Mouse (Mus musculus) liver, embryonic 12.5 days (tissue): Measurements from ENCODE around the gene Dmbx1. TPM values are rescaled to one million over a fixed set of nuclear protein-coding genes. Genes with fewer than 3 reads are reported as not detected.

Experiments used
- ATAC-seq: fragments of 200-750 bp; cut with Nextera tagmentation; 2 replicates; pipeline ENCODE4 v1.8.0; 2017; ENCODE audit warnings: moderate number of reproducible peaks, mild to moderate bottlenecking, moderate library complexity
- H3K27ac ChIP-seq: fragments of 300-500 bp; sonication (generic); 2 replicates; pipeline ENCODE4 v1.5.1; 2016; ENCODE audit warnings: mild to moderate bottlenecking
- H3K27me3 ChIP-seq: fragments of 300-500 bp; sonication (generic); replicated peaks from 2 replicates; pipeline ENCODE4 v1.6.1; 2016; ENCODE audit warnings: mild to moderate bottlenecking, moderate library complexity
- H3K36me3 ChIP-seq: fragments of 300-500 bp; sonication (generic); 2 replicates; pipeline ENCODE4 v1.6.1; 2016; ENCODE audit warnings: mild to moderate bottlenecking, moderate library complexity
- H3K4me1 ChIP-seq: fragments of 300-500 bp; sonication (generic); 2 replicates; pipeline ENCODE4 v1.6.1; 2016
- H3K4me2 ChIP-seq: fragments of 300-500 bp; sonication (generic); 2 replicates; pipeline ENCODE4 v1.6.1; 2016; ENCODE audit warnings: mild to moderate bottlenecking, moderate library complexity
- H3K4me3 ChIP-seq: fragments of 300-500 bp; sonication (generic); 2 replicates; pipeline ENCODE4 v1.5.1; 2016; ENCODE audit warnings: mild to moderate bottlenecking, moderate library complexity
- H3K9ac ChIP-seq: fragments of 300-500 bp; sonication (generic); 2 replicates; pipeline ENCODE4 v1.6.1; 2016; ENCODE audit warnings: mild to moderate bottlenecking, moderate library complexity
- H3K9me3 ChIP-seq: fragments of 300-500 bp; sonication (generic); replicated peaks from 2 replicates; pipeline ENCODE4 v1.6.1; 2016; ENCODE audit warnings: mild to moderate bottlenecking, moderate library complexity
- WGBS: fragments of 180-500 bp; shearing (Covaris S2); methylation state at CpG from one replicate; pipeline ENCODE4 v1.1.7; 2016; ENCODE audit not compliant: insufficient replicate concordance; 5-methylcytosine and 5-hydroxymethylcytosine counted together
- polyA plus RNA-seq: library from polyadenylated mRNA; unstranded; fragments of >200 nt; fragmentation: Nextera tagmentation; extraction: Ambion mirVana; gene quantifications from 2 replicates; pipeline ENCODE4 v1.2.1, GENCODE M21; 2016

Dmbx1 gene
- polyA plus RNA-seq, 1 experiment from 2014 or later, result not detected

DNA sequence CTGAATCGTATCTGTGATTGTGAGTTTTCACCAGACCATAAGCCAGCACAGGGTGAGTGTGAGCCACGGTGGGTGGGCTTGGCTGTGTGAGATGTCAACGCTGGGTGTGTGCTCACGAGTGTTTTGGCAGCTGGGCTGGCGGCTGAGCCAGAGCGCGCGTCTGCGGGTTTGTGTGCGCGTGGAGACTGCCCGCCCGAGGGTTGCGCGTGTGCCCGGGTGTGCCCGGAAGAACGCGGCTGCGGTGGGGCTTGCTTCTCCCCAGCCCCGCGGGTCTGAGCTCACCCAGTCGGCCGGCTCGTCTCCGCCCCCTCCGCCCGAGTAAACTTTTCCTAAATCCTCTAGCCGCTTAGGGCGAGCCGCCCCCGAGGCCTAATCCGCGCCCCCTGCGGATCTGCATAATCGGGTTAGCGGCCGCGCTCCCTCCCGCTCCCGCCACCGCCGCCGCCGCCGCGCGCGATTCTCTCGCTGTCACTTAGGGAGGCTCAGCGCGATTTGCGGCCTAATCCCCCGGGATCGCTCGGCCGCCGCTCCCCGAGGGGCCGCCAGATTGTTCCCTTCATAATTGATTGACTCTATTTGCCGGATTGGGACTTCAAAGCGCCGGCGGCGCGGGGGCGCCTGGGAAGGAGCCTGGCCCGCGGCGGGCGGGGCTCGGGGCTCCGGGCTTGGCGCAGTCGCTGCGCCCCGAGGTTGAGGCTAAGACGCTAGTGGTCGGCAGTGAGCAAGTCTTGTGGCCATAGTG lies 23.1 kb upstream of the Dmbx1 start:
- Histone ChIP-seq H3K9me3 (no peaks in the 10 kb centered on the region), H3K4me1 (peaks cover 10% of the 10 kb centered on the region), H3K9ac (no peak overlapping the region), H3K36me3 (no peaks in the 10 kb centered on the region), H3K4me2 (peak overlapping the region; percentile 66), H3K27me3 (peaks cover 98% of the 10 kb centered on the region), H3K4me3 (peak overlapping the region; percentile 56), H3K27ac (no peak overlapping the region)
- no peak for ATAC-seq
- WGBS, result under 1% methylated on average over 79 of the region's 79 CpGs

GRCm38 (mm10) chr4:115961991-115962390 lies 22.3 kb upstream of the Dmbx1 start:
- WGBS, result 18% methylated on average over 7 of the region's 7 CpGs
- H3K9me3 ChIP-seq, result no peaks in the 10 kb centered on the region

GRCm38 (mm10) chr4:115959546-115959945 lies 19.8 kb upstream of the Dmbx1 start:
- no peaks in the 10 kb centered on the region for H3K9me3 ChIP-seq
- no peaks in the 10 kb centered on the region for H3K36me3 ChIP-seq
- H3K9ac ChIP-seq, result no peak overlapping the region
- H3K4me3 ChIP-seq, result no peak overlapping the region
- no peaks in the 10 kb centered on the region; the same call in 1 of the 2 replicates for H3K4me1 ChIP-seq
- no peak overlapping the region for H3K27ac ChIP-seq
- peaks cover 98% of the 10 kb centered on the region for H3K27me3 ChIP-seq
- no peak overlapping the region for H3K4me2 ChIP-seq
- ATAC-seq, result no peak

More at GRCm38 (mm10) chr4:115961991-115962390, 22.3 kb upstream of the Dmbx1 start:
- Histone ChIP-seq H3K27me3 (peaks cover 98% of the 10 kb centered on the region), H3K4me3 (no peak overlapping the region), H3K4me1 (peaks cover 5% of the 10 kb centered on the region; the same call in 1 of the 2 replicates), H3K9ac (no peak overlapping the region), H3K36me3 (no peaks in the 10 kb centered on the region), H3K4me2 (no peak overlapping the region), H3K27ac (no peak overlapping the region)
- no peak for ATAC-seq

DNA sequence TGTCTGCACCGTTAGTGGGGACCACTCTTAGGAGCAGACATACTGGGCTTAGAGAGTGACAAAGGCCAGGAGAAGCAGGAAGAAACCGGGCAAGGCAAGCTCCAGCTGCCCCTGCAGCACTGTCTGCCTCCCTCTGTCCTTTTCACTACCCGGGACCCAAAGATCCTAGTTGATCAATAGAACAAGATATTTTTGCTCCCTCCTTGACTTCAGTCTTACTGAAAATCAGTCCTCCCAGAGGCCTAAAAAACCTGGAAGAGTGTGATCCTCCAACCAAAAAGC lies 15.7 kb upstream of the Dmbx1 start:
- no peak for ATAC-seq
- Histone ChIP-seq H3K9ac (no peak overlapping the region), H3K27ac (no peak overlapping the region), H3K4me1 (no peaks in the 10 kb centered on the region), H3K9me3 (no peaks in the 10 kb centered on the region), H3K4me3 (no peak overlapping the region), H3K36me3 (no peaks in the 10 kb centered on the region), H3K27me3 (peaks cover 99% of the 10 kb centered on the region), H3K4me2 (no peak overlapping the region)
- WGBS, result 17% methylated on average over 3 of the region's 3 CpGs

- no peak overlapping the region for H3K4me2 ChIP-seq
- H3K9me3 ChIP-seq, result no peaks in the 10 kb centered on the region
- H3K9ac ChIP-seq, result no peak overlapping the region
- H3K4me1 ChIP-seq, result no peaks in the 10 kb centered on the region
- 6% methylated on average over 19 of the region's 19 CpGs for WGBS
- no peak overlapping the region for H3K27ac ChIP-seq
- H3K27me3 ChIP-seq, result peaks cover 99% of the 10 kb centered on the region
- no peak overlapping the region for H3K4me3 ChIP-seq
- no peaks in the 10 kb centered on the region for H3K36me3 ChIP-seq
- no peak for ATAC-seq
Measured at GRCm38 (mm10) chr4:115954656-115955493, 15.1 kb upstream of the Dmbx1 start.

DNA sequence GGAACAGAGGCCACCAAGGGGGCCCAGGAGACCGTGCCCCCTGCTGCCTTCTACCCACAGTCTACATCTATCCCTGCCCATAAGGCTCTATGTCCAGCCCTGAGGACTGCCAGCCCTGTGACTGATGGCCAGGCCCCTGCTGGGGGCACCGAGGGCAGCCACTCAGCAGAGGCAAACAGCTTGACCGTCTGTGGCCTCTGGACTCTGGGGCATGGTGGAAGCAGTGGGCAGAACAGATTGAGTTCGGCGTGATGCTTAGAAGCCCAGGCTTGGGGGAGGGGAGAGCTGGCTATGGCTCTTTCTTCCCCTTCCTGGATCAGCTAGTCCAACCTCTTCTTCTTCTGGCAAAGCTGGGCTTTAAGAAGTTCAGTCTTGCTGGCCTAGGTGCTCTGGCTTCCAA lies 13.8 kb upstream of the Dmbx1 start:
- H3K4me3 ChIP-seq, result no peak overlapping the region
- no peaks in the 10 kb centered on the region for H3K9me3 ChIP-seq
- H3K27ac ChIP-seq, result no peak overlapping the region
- no peak overlapping the region for H3K9ac ChIP-seq
- no peak for ATAC-seq
- WGBS, result 36% methylated on average over 5 of the region's 5 CpGs
- H3K36me3 ChIP-seq, result no peaks in the 10 kb centered on the region
- no peaks in the 10 kb centered on the region for H3K4me1 ChIP-seq
- peaks cover 98% of the 10 kb centered on the region for H3K27me3 ChIP-seq
- no peak overlapping the region for H3K4me2 ChIP-seq

GRCm38 (mm10) chr4:115952758-115953157 lies 13.0 kb upstream of the Dmbx1 start:
- Histone ChIP-seq H3K4me1 (no peaks in the 10 kb centered on the region), H3K9ac (no peak overlapping the region), H3K27me3 (peaks cover 96% of the 10 kb centered on the region), H3K4me3 (no peak overlapping the region), H3K27ac (no peak overlapping the region), H3K36me3 (no peaks in the 10 kb centered on the region), H3K9me3 (no peaks in the 10 kb centered on the region), H3K4me2 (no peak overlapping the region)
- no peak for ATAC-seq
- WGBS, result 8% methylated on average over 6 of the region's 6 CpGs

DNA sequence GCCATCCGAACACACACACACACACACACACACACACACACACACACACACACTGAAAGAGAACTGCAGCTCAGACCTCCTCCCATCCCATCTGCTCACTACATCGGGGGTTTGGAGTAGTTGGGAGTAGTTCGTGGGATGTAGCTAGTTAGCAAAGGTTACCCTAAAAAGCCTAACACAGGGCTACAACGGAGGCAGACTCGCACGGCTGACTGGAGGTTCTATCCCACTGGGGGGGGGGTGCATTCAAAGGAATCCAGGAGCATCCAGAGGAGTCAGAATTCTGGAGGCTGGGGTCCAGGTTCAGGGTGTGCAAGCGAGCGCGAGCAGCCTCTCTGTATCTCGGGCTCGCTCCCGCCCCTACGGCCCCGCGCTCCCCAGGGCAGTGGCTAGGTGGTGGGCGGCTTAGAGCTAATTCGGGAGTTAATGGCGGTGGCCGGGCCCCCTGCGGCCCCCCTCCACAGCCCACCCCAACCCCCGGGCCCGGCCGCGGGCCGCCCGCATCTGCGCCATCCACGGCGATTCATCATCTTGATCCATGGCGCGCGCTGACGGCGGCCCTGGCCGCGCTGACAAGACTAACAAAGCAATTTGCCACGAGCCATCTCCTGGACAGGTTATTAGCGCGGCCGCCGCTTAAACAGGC lies 4.1 kb upstream of the Dmbx1 start:
- WGBS, result 3% methylated on average over 41 of the region's 41 CpGs
- no peaks in the 10 kb centered on the region for H3K36me3 ChIP-seq
- H3K4me3 ChIP-seq, result no peak overlapping the region
- H3K4me2 ChIP-seq, result no peak overlapping the region
- no peak overlapping the region for H3K27ac ChIP-seq
- ATAC-seq, result no peak
- peaks cover 95% of the 10 kb centered on the region for H3K27me3 ChIP-seq
- peaks cover 6% of the 10 kb centered on the region; the same call in 1 of the 2 replicates for H3K4me1 ChIP-seq
- no peak overlapping the region for H3K9ac ChIP-seq
- H3K9me3 ChIP-seq, result no peaks in the 10 kb centered on the region

DNA sequence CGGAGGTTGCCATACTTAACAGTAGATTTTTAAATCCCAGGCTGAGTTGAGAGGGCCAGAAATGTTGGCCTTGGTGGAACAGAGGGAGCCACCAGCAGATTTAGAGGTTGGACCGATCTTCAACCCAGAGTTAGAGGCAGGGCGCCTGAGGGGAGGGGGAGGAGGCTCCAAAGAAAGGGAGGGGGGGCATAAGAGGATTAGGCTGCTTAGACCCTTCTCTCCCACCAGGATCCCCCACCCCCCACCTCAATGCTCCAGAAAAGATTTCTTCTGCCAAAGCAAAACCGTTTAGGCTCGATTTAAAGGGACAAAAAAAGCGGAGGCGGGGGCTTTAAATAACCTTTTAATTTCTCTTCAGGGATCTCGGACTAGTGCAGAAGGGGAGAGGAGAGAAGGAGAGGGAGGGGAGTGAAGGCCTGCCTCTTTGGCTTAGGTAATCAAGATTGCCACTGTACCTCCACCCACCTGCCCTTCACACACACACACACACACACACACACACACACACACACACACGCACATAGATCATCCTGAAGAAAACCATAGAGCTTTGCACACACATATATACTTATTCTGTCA lies 1.6 kb upstream of the Dmbx1 start:
- ATAC-seq, result no peak
- H3K27ac ChIP-seq, result no peak overlapping the region
- peaks cover 100% of the 10 kb centered on the region for H3K27me3 ChIP-seq
- no peak overlapping the region for H3K4me2 ChIP-seq
- H3K9me3 ChIP-seq, result no peaks in the 10 kb centered on the region
- H3K4me3 ChIP-seq, result no peak overlapping the region
- peaks cover 6% of the 10 kb centered on the region; the same call in 1 of the 2 replicates for H3K4me1 ChIP-seq
- no peaks in the 10 kb centered on the region for H3K36me3 ChIP-seq
- whole genome bisulfite sequencing, result 10% methylated on average over 9 of the region's 9 CpGs
- no peak overlapping the region for H3K9ac ChIP-seq

GRCm38 (mm10) chr4:115940681-115941080 lies 955 bp upstream of the Dmbx1 start:
- 5% methylated on average over 3 of the region's 3 CpGs for WGBS
- no peak overlapping the region for H3K4me3 ChIP-seq
- H3K4me1 ChIP-seq, result peaks cover 6% of the 10 kb centered on the region; the same call in 1 of the 2 replicates
- H3K27me3 ChIP-seq, result peaks cover 100% of the 10 kb centered on the region
- no peaks in the 10 kb centered on the region for H3K36me3 ChIP-seq
- H3K9me3 ChIP-seq, result no peaks in the 10 kb centered on the region
- no peak for ATAC-seq
- H3K27ac ChIP-seq, result no peak overlapping the region
- no peak overlapping the region for H3K9ac ChIP-seq
- H3K4me2 ChIP-seq, result no peak overlapping the region

DNA sequence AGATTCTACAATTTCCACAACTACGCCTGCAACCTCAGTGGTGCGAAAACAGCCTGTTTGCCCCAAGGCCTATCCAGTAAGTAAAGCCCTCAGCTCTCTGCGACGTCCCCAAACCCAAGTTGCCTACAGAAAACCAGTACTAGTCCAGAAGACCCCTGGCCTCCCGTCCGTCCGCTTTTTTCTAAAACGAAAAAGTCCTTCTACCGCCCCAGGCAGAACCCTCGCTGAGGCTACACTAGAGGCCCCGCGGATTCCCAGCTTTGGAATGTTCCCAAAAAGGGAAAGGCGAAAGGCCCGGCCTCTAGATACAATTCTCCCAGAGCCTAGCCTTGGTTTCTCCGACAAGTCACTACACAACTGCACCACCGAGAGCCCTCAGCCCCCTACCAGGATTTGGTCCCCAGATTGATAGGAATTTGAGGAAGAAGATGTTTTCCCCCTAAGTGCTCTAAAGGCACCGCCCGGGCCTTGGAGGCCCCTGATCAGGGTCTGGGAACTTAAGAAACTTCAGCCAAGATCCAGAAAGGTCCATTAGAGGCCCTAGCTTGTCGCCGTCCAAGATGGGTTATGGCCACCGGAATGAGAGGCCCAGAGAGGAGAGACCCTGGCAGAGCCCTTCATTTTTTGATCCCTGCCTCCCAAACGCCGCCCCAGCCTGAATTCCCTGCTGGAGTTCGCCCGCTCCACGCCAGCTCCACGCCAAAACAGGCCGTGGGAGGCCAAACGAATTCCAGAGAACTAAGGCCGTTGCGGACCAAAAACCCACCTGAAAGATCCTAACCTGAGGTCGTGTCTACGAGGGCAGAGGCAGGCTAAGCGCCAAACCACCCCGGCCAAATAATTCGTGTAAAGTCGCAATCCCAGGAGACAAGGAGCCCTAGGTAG lies 1.2 kb downstream of the Dmbx1 start:
- Histone ChIP-seq H3K27me3 (peaks cover 100% of the 10 kb centered on the region), H3K27ac (no peak overlapping the region), H3K9ac (no peak overlapping the region), H3K9me3 (no peaks in the 10 kb centered on the region), H3K4me3 (no peak overlapping the region), H3K36me3 (no peaks in the 10 kb centered on the region), H3K4me1 (peaks cover 6% of the 10 kb centered on the region; the same call in 1 of the 2 replicates), H3K4me2 (no peak overlapping the region)
- WGBS, result 5% methylated on average over 37 of the region's 37 CpGs
- ATAC-seq, result no peak
